Mouse (Mus musculus): ENCODE measurements around the gene Clstn2.

DNA sequence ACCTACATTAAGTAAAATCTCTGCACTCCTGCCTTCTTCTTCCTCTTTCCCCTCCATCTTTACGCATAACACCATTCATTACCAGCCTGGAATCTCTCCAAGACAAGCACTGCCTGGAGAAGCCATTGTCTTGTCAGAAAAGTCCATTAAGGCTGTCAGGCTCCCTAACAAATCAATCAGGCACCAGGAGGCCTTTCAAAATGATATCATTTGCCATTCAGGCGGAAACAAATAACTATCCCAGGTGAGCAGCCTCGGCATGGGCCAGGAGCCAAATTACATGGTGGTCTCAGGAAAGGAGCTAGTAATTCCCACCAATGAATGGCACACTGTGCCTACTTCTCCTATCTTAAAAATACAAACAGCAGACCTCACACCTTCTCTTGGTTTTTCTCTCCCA, 260.6 kb downstream of the Clstn2 start:
- TF ChIP-seq CTCF (IDR thresholded peaks at IDR 0.05; ENCODE audit: extremely low read depth, insufficient read length, insufficient replicate concordance, low read depth, low read length) (no peak), POLR2A (IDR thresholded peaks at IDR 0.05; ENCODE audit: low read depth, low read length) (no peak)

Measured in small intestine, adult 2 months (tissue).